Mouse (Mus musculus) right cerebral cortex, postnatal 10 days (tissue): ENCODE measurements around the gene Pcdh10.

Experiments
- DNase-seq, 2 experiments: peaks; one replicate each; pipeline ENCODE4 v3.0.0; 2021; ENCODE audit warnings: low spot score in 2 of 2

The Pcdh10 gene

DNA sequence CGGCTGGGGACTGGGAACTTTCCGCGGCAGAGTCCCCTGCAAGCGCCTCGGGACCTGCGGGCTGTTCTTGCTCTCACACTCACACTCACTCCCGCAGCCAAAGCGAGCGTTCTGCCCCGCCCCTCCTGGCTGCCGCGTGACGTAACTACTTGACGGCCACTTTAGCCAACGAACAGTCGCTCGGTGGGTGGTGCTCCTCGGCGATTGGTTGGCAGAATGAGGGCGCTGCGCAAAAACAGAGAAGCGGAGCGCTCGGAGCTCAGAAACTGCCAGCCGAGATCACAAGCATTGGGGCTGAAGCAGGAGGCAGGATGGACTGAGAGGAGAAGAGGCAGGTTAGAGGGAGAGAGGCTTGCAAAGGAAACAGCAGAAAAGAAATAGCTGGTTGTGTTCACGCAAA lies at the start of gene Pcdh10:
TSS of gene Pcdh10 (plus strand) at position 254 of the 400 bp plus-strand sequence.
- DNase-seq: peak; percentile 99

DNA sequence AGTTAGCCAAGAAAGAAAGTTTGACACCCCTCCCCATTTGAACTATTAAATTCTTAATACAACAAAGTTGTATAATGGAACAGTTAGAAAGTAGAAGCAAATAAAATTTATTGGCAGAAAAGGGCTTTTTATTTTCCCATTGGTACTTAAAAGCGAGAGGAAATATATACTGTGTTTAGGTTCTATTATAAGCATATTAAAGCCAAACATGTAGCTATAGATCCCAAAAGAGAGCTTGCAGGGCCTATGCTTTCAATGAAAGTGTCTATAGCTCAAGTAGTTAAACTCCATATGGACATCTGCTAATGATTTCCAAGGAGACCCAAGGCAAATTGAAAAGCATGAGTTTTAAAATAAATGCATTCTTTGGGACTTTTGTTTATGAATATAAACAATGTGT lies 22.3 kb upstream of the Pcdh10 start:
- DNase-seq: no peak

DNA sequence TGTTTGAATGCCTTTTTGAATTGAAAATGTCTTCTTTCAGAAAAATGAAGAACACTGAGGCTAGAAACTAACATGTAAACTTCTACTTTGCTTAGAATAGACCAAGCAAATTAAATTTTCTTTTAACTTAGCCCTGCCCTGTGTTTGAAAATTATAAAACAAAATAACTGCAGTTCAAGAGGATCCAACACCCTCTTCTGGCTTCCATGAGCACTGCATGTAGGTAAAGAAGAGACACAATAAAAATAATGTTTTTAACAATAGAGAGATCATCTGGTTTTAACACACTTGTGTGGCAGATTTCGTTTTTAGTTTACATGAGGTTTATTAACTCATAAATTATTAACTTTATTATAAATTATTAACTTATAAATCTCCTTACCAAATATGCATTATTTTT lies 9.2 kb upstream of the Pcdh10 start:
- DNase-seq: no peak

DNA sequence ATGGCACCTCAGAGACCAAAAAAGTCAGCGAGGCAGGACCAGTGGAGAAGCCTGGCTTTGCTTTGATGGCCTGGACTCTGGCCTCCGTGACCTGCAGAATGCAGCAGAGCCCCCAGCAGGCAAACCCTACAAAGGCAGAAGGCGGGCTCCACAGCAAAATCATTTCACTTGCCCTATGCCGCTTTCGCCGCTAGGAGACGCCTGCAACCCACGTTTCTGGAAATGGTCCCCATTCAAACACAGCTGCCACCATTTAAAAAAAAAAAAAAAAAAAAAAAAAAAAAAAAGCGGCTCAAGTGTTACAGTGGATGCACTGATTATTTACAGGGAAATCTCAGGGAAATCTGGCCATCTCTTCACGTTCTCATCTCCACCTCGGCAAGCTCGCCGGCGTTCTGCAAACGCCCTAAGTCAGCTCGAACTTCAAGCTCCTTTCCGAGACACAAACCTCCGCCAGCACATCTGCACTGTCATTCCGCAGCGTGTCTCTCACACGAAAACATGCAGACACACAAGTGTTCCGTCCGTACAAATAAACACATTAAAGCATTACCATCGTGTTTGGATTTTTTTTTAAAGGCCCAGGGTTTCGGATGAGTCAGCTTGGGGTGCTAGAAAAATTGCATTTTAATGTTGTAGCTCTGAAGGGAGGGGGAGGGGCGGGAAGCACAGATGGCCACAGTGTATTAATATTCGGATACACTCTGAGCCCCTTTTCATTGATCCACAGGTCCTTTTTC lies 2.3 kb upstream of the Pcdh10 start:
- DNase-seq: peak; percentile 90 to 92

DNA sequence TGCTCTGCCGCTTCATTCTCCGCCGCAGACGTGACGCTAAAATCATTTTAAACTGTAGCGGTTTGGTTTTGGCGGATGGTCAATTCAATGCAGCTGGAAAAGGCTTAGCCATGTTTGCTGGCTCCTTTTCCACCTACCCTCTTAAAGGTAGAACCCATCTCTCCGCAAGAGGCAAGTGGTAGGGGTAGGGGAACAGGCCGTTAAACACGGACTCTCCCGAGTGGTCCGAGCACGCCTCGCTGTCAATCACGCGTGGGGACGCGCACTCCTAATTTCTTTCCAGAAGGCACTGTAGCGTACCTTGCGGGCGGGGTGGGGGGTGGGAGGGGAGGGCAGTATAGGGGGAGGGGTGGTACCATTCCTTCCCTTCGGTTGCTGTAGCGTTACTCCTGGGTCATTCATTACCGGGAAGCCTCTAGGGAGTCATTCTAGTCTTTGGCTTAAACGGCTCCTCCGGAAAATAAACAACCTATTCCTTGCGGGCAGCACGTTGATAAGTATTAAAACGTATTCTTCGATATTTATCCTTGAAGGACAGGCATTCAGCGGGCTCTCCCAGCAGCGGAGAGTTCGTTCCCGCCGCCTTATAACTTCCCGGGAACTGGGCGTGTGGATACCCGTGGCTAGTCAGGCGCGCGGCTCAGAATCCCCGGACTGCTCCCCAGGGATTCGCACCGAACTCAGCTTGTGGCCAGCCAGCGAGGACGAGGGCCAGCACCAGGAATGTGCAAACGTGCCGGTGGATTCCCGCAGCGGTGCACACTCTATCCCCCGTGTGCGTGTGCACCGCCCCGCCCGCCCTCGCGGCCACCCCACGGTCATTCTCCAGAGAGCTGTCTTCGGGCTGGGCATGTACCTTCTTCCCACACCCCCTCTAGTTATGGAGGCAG lies 1.5 kb upstream of the Pcdh10 start:
- DNase-seq: peak; percentile 62 to 63

DNA sequence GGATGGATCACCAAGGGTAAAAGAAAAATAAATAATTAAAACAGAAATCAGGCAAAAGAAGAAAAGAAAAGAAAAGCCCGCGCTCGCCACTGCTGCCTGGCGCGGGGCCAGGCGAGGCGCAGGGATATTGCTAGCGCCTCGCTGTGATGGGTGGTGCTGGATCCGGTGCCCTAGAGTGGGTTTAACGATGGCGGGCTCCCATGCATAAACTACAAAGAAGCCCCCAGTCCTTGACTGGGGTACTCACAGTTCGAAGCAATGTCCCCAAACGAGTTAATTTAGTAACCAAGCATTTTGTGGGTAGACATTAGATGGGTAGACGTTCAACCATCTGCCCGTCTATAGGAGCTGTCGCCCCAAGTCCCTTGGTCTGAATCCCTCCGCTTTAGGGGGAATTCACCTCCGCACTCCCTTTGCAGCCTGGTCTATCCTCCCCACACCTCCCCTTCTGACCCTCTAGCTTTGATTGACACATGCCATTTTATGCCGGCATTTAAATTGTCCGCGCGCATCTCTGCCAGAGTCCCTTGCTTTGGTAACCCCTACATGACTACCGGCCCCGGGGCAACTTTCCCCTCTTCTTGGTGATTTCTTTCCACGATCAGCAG lies 703 bp upstream of the Pcdh10 start:
- DNase-seq: peak; percentile 77 to 79

DNA sequence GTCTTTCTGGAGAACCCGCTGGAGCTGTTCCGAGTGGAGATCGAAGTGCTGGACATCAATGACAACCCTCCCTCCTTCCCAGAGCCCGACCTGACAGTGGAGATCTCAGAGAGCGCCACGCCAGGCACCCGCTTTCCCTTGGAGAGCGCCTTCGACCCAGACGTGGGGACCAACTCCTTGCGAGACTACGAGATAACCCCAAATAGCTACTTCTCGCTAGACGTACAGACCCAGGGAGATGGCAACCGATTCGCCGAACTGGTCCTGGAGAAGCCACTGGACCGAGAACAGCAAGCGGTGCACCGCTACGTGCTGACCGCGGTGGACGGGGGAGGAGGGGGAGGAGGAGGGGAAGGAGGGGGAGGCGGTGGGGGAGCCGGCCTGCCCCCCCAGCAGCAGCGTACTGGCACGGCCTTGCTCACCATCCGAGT lies 1.4 kb downstream of the Pcdh10 start:
- peak; percentile 53 to 65 for DNase-seq

DNA sequence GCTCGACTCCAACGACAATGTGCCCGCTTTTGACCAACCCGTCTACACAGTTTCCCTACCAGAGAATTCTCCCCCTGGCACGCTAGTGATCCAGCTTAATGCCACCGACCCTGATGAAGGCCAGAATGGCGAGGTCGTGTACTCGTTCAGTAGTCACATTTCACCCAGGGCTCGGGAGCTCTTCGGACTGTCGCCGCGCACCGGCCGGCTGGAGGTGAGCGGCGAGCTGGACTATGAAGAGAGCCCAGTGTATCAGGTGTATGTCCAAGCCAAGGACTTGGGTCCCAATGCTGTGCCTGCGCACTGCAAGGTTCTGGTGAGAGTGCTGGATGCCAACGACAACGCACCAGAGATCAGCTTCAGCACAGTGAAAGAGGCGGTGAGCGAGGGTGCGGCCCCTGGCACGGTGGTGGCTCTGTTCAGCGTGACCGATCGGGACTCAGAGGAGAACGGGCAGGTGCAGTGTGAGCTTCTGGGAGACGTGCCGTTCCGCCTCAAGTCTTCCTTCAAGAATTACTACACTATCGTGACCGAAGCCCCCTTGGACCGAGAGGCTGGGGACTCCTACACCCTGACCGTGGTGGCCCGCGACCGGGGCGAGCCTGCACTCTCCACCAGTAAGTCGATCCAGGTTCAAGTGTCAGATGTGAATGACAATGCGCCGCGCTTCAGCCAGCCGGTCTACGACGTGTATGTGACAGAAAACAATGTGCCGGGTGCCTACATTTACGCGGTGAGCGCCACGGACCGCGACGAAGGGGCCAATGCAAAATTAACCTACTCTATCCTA lies 2.0 kb downstream of the Pcdh10 start:
- peak; percentile 56 to 67 for DNase-seq

DNA sequence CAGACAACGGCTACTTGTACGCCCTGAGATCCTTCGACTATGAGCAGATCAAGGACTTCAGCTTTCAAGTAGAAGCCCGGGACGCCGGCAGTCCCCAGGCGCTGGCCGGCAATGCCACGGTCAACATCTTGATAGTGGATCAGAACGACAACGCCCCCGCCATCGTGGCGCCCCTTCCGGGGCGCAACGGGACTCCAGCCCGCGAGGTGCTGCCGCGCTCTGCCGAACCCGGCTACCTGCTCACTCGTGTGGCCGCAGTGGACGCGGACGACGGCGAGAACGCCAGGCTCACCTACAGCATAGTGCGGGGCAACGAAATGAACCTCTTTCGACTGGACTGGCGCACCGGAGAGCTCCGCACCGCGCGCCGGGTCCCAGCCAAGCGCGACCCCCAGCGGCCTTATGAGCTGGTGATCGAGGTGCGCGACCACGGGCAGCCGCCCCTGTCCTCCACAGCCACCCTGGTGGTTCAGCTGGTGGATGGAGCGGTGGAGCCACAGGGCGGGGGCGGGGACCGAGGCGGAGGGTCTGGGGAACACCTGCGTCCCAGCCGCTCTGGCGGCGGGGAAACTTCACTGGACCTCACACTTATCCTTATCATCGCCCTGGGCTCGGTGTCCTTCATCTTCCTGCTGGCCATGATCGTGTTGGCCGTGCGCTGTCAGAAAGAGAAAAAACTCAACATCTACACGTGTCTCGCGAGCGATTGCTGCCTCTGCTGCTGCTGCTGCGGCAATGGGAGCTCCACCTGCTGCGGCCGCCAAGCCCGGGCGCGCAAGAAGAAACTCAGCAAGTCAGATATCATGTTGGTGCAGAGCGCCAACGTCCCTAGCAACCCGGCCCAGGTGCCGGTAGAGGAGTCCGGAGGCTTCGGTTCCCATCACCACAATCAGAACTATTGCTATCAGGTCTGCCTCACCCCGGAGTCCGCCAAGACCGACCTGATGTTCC lies 2.9 kb downstream of the Pcdh10 start:
- DNase-seq: peak; percentile 61 to 63

DNA sequence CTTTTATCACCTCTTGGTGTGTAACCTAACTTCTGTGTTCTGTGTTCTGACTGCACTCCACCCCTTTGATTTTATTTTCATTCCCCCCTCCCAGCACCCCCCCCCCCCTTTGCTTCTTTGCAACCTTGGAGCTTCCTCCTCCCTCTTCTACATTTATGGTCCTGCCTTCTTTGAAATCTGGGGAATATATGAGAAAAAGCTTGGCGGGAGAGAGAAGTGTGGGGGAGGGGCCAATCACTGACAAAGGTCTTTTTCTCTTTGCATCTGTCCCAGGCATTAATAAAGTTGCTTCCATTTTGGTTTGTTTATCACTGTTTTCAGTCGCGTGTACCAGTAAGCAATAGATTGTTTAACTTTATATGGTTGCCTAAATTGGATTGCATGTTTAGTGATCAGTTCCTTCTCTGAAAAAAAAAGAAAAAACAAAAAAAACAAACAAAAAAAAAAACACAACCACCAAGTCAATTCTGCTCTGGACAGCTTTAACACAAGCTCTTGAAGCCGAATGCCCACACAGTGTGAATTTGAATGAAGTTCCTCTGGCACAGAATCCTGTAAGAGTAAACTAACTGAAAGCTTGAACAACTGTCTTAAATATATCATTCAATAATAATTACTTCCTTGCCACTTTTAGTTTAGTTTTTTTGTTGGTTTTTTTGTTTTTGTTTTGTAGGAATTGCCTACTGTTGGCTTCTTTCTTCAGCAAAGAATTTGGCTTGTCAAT lies 4.0 kb downstream of the Pcdh10 start:
- peak; percentile 34 to 39 for DNase-seq

DNA sequence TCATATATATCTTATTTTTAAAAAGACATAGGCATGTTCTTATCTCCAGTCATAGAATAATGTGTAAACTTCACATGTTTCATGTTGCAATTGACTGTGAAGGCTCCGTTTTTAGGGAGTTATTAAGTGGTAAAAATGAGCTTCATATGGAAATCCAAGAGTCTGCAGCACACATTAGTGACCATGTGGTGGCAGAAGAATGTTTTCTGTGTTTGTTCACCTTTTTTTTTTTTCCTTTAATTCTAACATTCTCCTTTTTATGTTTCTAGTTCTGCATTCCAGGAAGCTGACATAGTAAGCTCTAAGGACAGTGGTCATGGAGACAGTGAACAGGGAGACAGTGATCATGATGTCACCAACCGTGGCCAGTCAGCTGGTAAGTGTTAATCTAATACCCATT lies 5.6 kb downstream of the Pcdh10 start:
- no peak for DNase-seq

DNA sequence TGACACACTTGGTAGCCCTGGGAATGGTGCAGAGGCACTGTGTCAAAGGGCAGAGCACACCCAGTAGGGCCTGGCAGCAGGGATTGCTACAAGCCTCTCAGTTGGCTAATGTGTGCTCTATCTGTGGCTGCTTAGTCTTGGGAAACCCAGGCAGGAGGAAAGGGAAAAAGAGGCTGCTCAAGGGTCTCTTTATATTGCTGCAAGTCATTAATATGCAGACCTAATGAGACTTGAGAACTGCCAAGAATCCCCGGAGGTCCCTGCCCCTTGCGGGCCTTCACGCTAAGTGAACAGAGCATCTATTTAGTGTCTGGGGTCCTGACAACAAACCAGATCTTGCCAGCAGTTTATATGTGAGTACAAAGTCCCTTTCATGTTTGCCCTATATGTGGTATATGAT lies 6.8 kb downstream of the Pcdh10 start:
- peak; percentile 71 to 82 for DNase-seq

DNA sequence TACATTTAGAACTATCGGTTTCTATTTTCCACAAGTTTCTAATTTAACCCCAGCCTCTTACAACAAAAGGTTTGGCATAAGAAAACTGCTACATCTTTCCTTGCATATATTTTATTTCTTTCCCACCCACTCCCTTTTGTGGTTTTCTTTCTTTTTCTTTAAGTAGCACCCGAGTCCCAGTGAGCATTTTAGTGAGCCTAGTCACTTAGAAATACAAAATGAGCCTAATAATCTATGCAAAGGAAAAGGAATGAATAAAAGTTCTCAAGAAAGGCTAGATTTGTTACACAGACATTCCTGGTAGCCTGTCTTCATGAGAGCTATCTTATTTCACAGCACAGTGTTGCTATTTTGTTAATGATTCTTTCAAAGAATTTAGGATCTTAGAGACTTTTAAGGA lies 7.3 kb downstream of the Pcdh10 start:
- DNase-seq: no peak

DNA sequence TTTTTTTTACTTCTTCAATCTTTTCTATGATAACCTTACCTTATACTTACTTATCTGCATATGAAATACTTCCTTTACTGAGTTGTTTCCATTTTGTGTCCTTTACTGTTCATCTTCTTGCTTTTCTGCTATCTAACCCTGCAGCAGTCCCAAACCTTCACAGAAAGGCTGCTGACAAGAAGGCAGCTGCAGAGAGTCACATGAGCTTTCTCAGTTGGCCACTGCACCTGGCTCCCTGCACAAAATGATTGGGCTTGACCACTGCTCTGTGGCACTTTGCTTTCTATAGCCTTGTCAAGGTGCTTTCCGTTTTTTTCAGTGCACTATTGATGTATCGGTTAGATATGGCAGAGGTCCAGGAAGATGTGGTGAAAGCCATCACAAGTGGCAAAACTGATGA lies 8.3 kb downstream of the Pcdh10 start:
- DNase-seq: peak in 1 of 2 experiments; percentile 33

DNA sequence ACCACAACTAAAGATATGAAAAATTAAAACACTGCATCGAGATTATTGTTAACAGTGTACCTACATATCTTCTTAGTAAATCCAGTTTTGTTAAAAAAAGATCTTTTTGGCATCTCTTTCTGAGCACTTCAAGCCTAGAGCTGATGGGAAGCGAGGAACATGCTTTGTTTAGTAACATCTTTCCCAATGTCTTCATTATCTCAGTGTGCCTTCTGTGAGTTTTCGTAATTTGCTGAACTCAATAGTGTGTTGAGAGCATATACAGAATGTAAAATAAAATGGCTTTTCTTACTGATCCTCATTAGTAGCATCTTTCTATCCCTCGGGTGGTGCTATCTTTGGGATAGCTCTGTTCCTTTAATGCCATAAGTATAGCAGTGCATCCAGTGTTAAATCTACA lies 18.9 kb downstream of the Pcdh10 start:
- DNase-seq: no peak

DNA sequence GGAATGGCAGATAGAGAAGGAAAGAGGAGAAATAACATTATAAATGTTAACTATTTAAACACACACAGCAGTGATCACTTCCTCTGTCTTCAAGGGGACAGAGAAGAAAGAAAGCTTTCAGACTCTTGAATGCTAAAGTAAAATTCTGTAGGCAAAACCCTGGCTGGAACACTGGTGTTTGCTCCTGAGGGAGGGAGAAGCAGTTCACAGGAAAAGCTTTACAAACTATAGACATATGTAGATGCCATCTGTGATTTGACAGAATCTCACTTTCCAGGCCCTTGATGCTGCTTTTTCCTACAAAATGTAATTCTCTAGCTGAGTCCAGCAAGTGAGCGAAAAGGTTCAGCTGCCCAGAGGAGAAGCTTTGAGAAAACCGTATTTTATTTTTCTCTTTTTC lies 25.0 kb downstream of the Pcdh10 start:
- no peak for DNase-seq

DNA sequence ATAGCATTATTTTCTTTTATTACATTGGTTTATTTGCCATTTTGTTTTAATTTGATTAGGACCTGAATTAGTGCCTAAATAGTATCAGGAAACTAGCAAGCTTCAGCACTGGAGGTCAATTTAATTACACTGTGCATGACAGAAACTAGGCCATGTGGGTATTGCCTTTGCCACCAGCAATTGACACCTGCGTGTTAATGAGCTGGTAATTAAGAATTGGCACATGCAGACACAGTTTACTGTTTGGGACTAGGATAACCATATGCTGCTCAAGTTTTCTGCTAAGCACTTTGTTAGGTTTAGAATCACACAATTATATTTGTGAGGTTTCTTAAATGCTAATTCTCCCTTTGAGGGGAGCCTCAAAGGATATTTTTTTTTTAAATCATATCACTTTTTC lies 53.5 kb downstream of the Pcdh10 start:
- no peak for DNase-seq

DNA sequence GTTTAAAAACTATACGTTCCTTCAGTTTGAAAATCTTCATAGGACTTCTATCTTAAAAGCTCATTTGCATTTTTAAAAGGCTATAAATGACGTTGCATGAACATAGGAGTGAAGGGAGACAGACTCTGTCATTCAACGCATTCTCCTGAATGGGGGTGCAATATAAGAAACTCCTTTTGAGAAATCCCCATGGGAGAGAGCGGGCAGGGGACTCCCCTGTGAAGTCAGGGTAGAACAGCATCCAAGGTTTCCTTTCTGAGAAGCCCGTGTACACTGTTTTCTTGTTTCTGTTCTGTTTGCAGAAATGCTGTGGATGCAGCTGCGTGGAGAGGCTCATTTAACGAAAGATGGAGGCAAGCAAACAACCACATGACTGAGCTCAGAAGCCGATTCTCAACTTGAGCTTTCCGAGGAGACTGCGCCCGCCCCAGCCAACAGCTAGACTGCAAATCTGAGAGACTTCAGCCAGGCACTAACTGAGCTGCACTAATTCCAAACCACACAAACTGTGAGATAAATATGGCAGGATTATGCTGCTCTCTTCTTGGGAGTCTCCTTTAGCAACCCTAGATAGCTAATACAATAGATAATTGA lies 54.1 kb downstream of the Pcdh10 start:
- peak; percentile 41 to 43 for DNase-seq
